Mouse (Mus musculus) forebrain, embryonic 16.5 days (tissue): Measurements from ENCODE around the gene Cox5a. TPM values are rescaled to one million over a fixed set of nuclear protein-coding genes. Genes with fewer than 3 reads are reported as not detected.

Experiments
- ATAC-seq: fragments of 200-750 bp; cut with Nextera tagmentation; 2 replicates; pipeline ENCODE4 v1.8.0; 2017; ENCODE audit warnings: mild to moderate bottlenecking, moderate library complexity
- H3K27ac ChIP-seq: fragments of 300-500 bp; sonication (generic); 2 replicates; pipeline ENCODE4 v1.5.1; 2014; ENCODE audit warnings: low read length, control low read depth
- H3K27me3 ChIP-seq: fragments of 300-500 bp; sonication (generic); replicated peaks from 2 replicates; pipeline ENCODE4 v1.6.1; 2014; ENCODE audit warnings: low read length; ENCODE audit not compliant: control insufficient read depth, insufficient read depth
- H3K36me3 ChIP-seq: fragments of 300-500 bp; sonication (generic); 2 replicates; pipeline ENCODE4 v1.6.1; 2014; ENCODE audit not compliant: control insufficient read depth, insufficient read depth
- H3K4me1 ChIP-seq: fragments of 300-500 bp; sonication (generic); replicated peaks from 2 replicates; pipeline ENCODE4 v1.6.1; 2014; ENCODE audit warnings: low read length; ENCODE audit not compliant: control insufficient read depth, insufficient read depth
- H3K4me2 ChIP-seq: fragments of 300-500 bp; sonication (generic); 2 replicates; pipeline ENCODE4 v1.6.1; 2014; ENCODE audit warnings: mild to moderate bottlenecking, low read length, control low read depth
- H3K4me3 ChIP-seq: fragments of 300-500 bp; sonication (generic); replicated peaks from 2 replicates; pipeline ENCODE4 v1.5.1; 2014; ENCODE audit warnings: mild to moderate bottlenecking, low read length, control low read depth
- H3K9ac ChIP-seq: fragments of 300-500 bp; sonication (generic); replicated peaks from 2 replicates; pipeline ENCODE4 v1.6.1; 2014; ENCODE audit warnings: low read depth, low read length, control low read depth
- H3K9me3 ChIP-seq: fragments of 300-500 bp; sonication (generic); 2 replicates; pipeline ENCODE4 v1.6.1; 2016; ENCODE audit warnings: low read length; ENCODE audit not compliant: control insufficient read depth
- WGBS: fragments of 180-500 bp; shearing (Covaris S2); extraction: QIAGEN DNeasy Blood & Tissue Kit; methylation state at CpG from one replicate; pipeline ENCODE4 v1.1.7; 2014; 5-methylcytosine and 5-hydroxymethylcytosine counted together
- polyA plus RNA-seq: library from polyadenylated mRNA; unstranded; fragments of >200 nt; fragmentation: Nextera tagmentation; extraction: Ambion mirVana; gene quantifications from 2 replicates; pipeline ENCODE4 v1.2.1, GENCODE M21; 2015

Gene Cox5a
- polyA plus RNA-seq, result 720 and 756 TPM in 2 replicates

GRCm38 (mm10) chr9:57521056-57521911, at the start of gene Cox5a:
Cox5a (plus strand) TSS chr9:57521274.
- peak within 1 kb of the TSS; percentile 80 for H3K4me2 ChIP-seq
- peak within 1 kb of the TSS; percentile 98 for H3K9ac ChIP-seq
- H3K27ac ChIP-seq, result peak within 1 kb of the TSS; percentile 88
- no peaks in the 10 kb centered on the region for H3K27me3 ChIP-seq
- peak within 1 kb of the TSS; percentile 94 for H3K4me3 ChIP-seq
- H3K9me3 ChIP-seq, result no peaks in the 10 kb centered on the region
- H3K36me3 ChIP-seq, result no peaks in the 10 kb centered on the region
- peaks cover 31% of the 10 kb centered on the region for H3K4me1 ChIP-seq
- peak; percentile 97 for ATAC-seq
- under 1% methylated on average over 95 of the region's 95 CpGs for WGBS

- H3K9me3 ChIP-seq, result no peaks in the 10 kb centered on the region
- peak; percentile 84 for ATAC-seq
- H3K27me3 ChIP-seq, result peaks cover 7% of the 10 kb centered on the region; the same call in 1 of the 2 replicates
- no peaks in the 10 kb centered on the region for H3K36me3 ChIP-seq
- H3K4me2 ChIP-seq, result no peak overlapping the region
- H3K27ac ChIP-seq, result no peak overlapping the region
- 0 out of 2 replicates have a peak, but pooled peaks cover 2% of the 10 kb centered on the region for H3K4me1 ChIP-seq
- H3K9ac ChIP-seq, result no peak overlapping the region
- 14% methylated on average over 7 of the region's 7 CpGs for WGBS
- no peak overlapping the region for H3K4me3 ChIP-seq
These were observed 35.3 kb upstream of the Cox5a start for GRCm38 (mm10) chr9:57485774-57486173.

DNA sequence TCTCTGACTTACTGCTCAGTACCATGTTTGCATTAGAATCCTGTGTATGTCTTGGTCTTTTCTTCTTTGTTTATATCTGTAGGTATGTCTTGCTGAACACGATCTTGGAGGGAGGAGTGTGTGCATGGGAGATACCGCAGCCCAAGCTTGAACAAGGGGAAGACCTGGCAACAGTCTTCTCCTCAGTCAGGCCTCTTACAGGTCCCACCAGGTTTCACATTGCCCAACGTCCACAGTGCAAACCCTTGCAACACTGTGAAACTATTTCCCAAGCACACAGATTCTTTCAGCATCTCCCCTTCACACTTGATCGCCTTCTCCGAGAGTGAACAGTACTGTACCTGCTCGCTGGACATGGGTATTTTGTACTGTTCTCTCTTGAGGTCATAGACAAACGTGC, 33.3 kb upstream of the Cox5a start:
- peaks cover 7% of the 10 kb centered on the region; the same call in 1 of the 2 replicates for H3K27me3 ChIP-seq
- no peaks in the 10 kb centered on the region for H3K9me3 ChIP-seq
- H3K27ac ChIP-seq, result no peak overlapping the region
- 70% methylated on average over 7 of the region's 7 CpGs for WGBS
- no peaks in the 10 kb centered on the region for H3K36me3 ChIP-seq
- H3K9ac ChIP-seq, result no peak overlapping the region
- H3K4me3 ChIP-seq, result no peak overlapping the region
- H3K4me1 ChIP-seq, result 0 out of 2 replicates have a peak, but pooled peaks cover 2% of the 10 kb centered on the region
- ATAC-seq, result no peak
- H3K4me2 ChIP-seq, result no peak overlapping the region

DNA sequence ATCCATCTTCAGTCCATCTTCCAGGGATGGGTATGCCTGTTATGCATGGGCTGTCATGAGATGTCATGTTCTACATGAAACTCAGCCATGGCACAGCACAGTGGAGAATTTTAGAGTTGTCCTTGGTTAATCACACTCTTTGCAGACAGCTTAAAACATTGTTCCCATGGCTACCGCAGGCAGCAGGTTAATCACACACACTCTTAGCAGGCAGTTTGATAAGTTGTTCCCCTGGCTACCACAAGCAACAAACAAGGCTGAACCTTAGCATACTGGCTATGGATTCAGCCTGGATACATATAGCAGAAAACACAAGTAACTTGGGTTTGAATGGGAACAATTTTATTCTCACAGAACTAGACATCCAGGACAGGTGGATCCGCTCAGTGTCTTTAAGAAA, 27.5 kb upstream of the Cox5a start:
- 93% methylated on average over 2 of the region's 2 CpGs for WGBS
- H3K9ac ChIP-seq, result no peak overlapping the region
- no peak for ATAC-seq

DNA sequence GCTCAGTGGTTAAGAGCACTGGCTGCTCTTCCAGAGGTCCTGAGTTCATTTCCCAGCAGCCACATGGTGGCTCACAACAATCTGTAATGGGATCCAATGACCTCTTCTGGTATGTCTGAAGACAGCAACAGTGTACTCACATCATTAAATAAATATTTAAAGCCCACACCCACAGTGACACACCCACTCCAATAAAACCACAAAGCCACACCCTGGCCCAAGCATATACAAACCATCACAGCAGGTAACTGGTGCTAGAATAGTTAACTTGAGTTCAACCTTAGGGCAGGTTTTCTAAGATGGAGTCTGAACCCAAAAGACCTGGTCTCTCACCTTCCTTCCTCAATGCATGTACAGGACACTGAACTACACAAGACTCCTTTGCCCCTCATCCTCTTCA, 26.1 kb upstream of the Cox5a start:
- Histone ChIP-seq H3K27ac (no peak overlapping the region), H3K4me2 (no peak overlapping the region), H3K9me3 (no peaks in the 10 kb centered on the region), H3K27me3 (no peaks in the 10 kb centered on the region), H3K9ac (no peak overlapping the region), H3K4me3 (no peak overlapping the region), H3K36me3 (no peaks in the 10 kb centered on the region), H3K4me1 (peaks cover 9% of the 10 kb centered on the region)
- no peak for ATAC-seq

More for the DNA sequence above, 27.5 kb upstream of the Cox5a start:
- Histone ChIP-seq H3K9me3 (no peaks in the 10 kb centered on the region), H3K4me1 (peaks cover 8% of the 10 kb centered on the region), H3K27me3 (no peaks in the 10 kb centered on the region), H3K4me2 (no peak overlapping the region), H3K27ac (no peak overlapping the region), H3K36me3 (no peaks in the 10 kb centered on the region), H3K4me3 (no peak overlapping the region)

GRCm38 (mm10) chr9:57497236-57497635, 23.8 kb upstream of the Cox5a start:
- Histone ChIP-seq H3K27me3 (no peaks in the 10 kb centered on the region), H3K36me3 (no peaks in the 10 kb centered on the region), H3K27ac (no peak overlapping the region), H3K9me3 (no peaks in the 10 kb centered on the region), H3K4me1 (peaks cover 31% of the 10 kb centered on the region), H3K9ac (no peak overlapping the region), H3K4me2 (no peak overlapping the region), H3K4me3 (no peak overlapping the region)
- no peak for ATAC-seq
- 69% methylated on average over 5 of the region's 5 CpGs for WGBS

GRCm38 (mm10) chr9:57498536-57498935, 22.5 kb upstream of the Cox5a start:
- peaks cover 44% of the 10 kb centered on the region for H3K4me1 ChIP-seq
- no peaks in the 10 kb centered on the region for H3K9me3 ChIP-seq
- H3K27me3 ChIP-seq, result peaks cover 1% of the 10 kb centered on the region; the same call in 1 of the 2 replicates
- no peak overlapping the region for H3K4me3 ChIP-seq
- H3K4me2 ChIP-seq, result 0 out of 2 replicates have a peak overlapping the region, but pooled peaks have one; percentile 25
- WGBS, result 27% methylated on average over 7 of the region's 7 CpGs
- no peaks in the 10 kb centered on the region for H3K36me3 ChIP-seq
- H3K9ac ChIP-seq, result no peak overlapping the region
- H3K27ac ChIP-seq, result peak overlapping the region; percentile 82
- no peak for ATAC-seq

GRCm38 (mm10) chr9:57501452-57501851, 19.6 kb upstream of the Cox5a start:
- Histone ChIP-seq H3K27me3 (peaks cover 16% of the 10 kb centered on the region), H3K4me3 (peak overlapping the region; percentile 37), H3K27ac (peak overlapping the region; percentile 94), H3K36me3 (no peaks in the 10 kb centered on the region), H3K9ac (peak overlapping the region; percentile 49), H3K4me2 (peak overlapping the region; percentile 72), H3K4me1 (peaks cover 65% of the 10 kb centered on the region), H3K9me3 (no peaks in the 10 kb centered on the region)
- ATAC-seq, result peak; percentile 6; the same call in 1 of the 2 replicates
- 1% methylated on average over 13 of the region's 13 CpGs for WGBS

- Histone ChIP-seq H3K36me3 (no peaks in the 10 kb centered on the region), H3K4me2 (peak overlapping the region; percentile 72), H3K27me3 (peaks cover 16% of the 10 kb centered on the region), H3K4me1 (peaks cover 65% of the 10 kb centered on the region), H3K9ac (peak overlapping the region; percentile 49), H3K4me3 (peak overlapping the region; percentile 37), H3K9me3 (no peaks in the 10 kb centered on the region), H3K27ac (peak overlapping the region; percentile 94)
- peak; percentile 89 for ATAC-seq
- WGBS, result under 1% methylated on average over 20 of the region's 20 CpGs
These were observed 19.2 kb upstream of the Cox5a start for GRCm38 (mm10) chr9:57501861-57502260.
